Mouse (Mus musculus): ENCODE data around the gene Has3.

GRCm38 (mm10) chr8:106933506-106934143, 63.6 kb downstream of the Has3 start:
- TF ChIP-seq CTCF (IDR thresholded peaks at IDR 0.05; ENCODE audit: low read depth), result no peak
- TF ChIP-seq EP300 (IDR thresholded peaks at IDR 0.05; ENCODE audit: low read depth), result no peak
